Mouse (Mus musculus) brown adipose tissue, adult 24 weeks (tissue): ENCODE results near the gene Ep300. TPM values are rescaled to one million over a fixed set of nuclear protein-coding genes. Genes with fewer than 3 reads are reported as not detected.

Source experiments
- H3K27ac ChIP-seq: fragments of 200-500 bp; replicated peaks from 2 replicates; pipeline ENCODE4 v1.5.1; 2012; ENCODE audit warnings: low read depth, mild to moderate bottlenecking, low read length
- H3K4me1 ChIP-seq: fragments of 200-500 bp; 2 replicates; pipeline ENCODE4 v1.6.1; 2012; ENCODE audit warnings: low read length, mixed read lengths; ENCODE audit not compliant: control insufficient read depth, insufficient read depth, insufficient read length
- H3K4me3 ChIP-seq: fragments of 200-500 bp; 2 replicates; pipeline ENCODE4 v1.5.1; 2012; ENCODE audit warnings: low read depth, mild to moderate bottlenecking, low read length, moderate library complexity; ENCODE audit not compliant: insufficient read depth
- polyA plus RNA-seq: library from polyadenylated mRNA; stranded (reverse); fragments of >200 nt; gene quantifications from 2 replicates; pipeline ENCODE4 v1.2.4, GENCODE M21; 2012; ENCODE audit not compliant: missing spikeins, insufficient read depth, insufficient read length

Ep300 gene
- 14.3 and 15.8 TPM in 2 replicates for polyA plus RNA-seq

GRCm38 (mm10) chr15:81584913-81585745, at the start of gene Ep300:
Gene Ep300 (plus strand): TSS chr15:81585351.
- peak within 1 kb of the TSS; percentile 99 for H3K4me3 ChIP-seq
- peaks cover 4% of the 10 kb centered on the region; the same call in 1 of the 2 replicates for H3K4me1 ChIP-seq
- peak within 1 kb of the TSS; percentile 99 for H3K27ac ChIP-seq

- Histone ChIP-seq H3K4me3 (no peak overlapping the region), H3K27ac (no peak overlapping the region), H3K4me1 (no peaks in the 10 kb centered on the region)
These were observed 49.2 kb upstream of the Ep300 start for GRCm38 (mm10) chr15:81535881-81536351.

- Histone ChIP-seq H3K4me1 (no peaks in the 10 kb centered on the region), H3K4me3 (no peak overlapping the region), H3K27ac (no peak overlapping the region)
These were observed 47.0 kb upstream of the Ep300 start for GRCm38 (mm10) chr15:81538149-81538548.

- Histone ChIP-seq H3K4me1 (no peaks in the 10 kb centered on the region), H3K4me3 (no peak overlapping the region), H3K27ac (no peak overlapping the region)
These were observed 45.6 kb upstream of the Ep300 start for GRCm38 (mm10) chr15:81539560-81539959.

DNA sequence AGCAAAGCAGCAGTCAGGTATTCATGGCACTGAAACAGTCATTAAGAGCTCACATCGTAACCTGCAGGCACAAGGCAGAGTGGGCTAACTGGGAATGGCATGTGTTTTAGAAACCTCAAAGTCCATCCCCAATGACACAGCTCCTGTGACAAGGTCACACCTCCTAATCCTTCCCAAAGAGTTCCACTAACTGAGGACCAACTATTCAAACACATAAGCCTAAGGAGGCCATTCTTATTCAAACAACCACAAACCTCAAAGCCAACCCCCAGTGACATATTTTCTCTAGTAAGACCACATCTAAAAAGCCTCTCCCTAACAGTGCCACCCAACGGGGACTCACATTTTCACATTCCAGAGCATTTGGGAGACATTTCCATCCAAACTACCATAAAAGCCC, 40.2 kb upstream of the Ep300 start:
- no peaks in the 10 kb centered on the region for H3K4me1 ChIP-seq
- no peak overlapping the region for H3K27ac ChIP-seq
- no peak overlapping the region for H3K4me3 ChIP-seq

DNA sequence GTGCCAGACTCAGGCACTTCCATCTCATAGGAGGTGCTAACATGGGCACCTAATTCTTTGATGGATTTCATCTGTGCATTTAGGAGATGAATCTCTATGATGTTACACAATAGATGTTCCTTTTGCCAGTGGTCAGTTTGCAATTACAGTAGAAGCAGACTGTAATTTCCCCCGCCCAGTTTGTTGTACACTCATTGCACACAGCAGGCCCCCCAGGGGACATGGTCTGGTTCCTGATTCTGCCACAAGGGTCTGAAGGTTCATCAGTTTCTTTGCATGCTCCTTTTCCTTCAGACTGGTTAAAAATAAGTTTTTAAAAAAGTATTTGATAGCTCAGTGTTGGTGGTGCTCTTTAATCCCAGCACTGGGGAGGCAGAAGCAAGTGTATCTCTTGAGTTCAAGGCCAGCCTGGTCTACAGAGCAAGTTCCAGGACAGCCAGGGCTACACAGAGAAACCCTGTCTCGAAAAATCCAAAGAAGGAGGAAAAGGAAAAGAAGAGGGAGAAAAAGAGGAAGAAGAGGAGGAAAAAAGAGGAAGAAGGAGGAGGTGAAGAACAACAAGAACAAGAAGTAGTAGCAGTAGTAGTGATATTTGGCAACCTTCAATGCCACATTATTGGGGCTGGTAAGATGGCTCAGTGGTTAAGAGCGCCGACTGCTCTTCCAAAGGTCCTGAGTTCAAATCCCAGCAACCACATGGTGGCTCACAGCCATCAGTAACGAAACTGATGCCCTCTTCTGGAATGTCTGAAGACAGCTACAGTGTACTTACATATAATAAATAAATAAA, 39.6 kb upstream of the Ep300 start:
- H3K4me1 ChIP-seq: no peaks in the 10 kb centered on the region
- H3K4me3 ChIP-seq: no peak overlapping the region
- H3K27ac ChIP-seq: no peak overlapping the region

DNA sequence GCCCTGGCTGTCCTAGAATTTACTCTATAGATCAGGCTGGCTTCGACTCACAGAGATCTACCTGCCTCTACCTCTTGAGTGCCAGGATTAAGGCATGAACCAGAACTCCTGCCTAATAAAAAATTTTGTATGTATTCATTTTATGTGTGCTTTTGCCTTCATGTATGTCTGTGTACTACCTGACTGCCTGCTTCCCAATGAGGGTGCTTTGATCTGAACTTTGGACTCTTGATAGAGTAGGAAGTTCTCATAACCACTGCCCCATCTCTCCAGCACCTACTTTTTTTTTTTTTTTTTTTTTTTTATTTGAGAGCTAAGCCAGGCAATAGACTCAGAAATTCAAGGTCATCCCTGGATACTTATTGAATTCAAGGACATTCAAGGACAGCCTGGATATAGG, 31.7 kb upstream of the Ep300 start:
- no peak overlapping the region for H3K27ac ChIP-seq
- no peaks in the 10 kb centered on the region for H3K4me1 ChIP-seq
- no peak overlapping the region for H3K4me3 ChIP-seq

- Histone ChIP-seq H3K27ac (no peak overlapping the region), H3K4me3 (no peak overlapping the region), H3K4me1 (no peaks in the 10 kb centered on the region)
These were observed 30.4 kb upstream of the Ep300 start for GRCm38 (mm10) chr15:81554558-81555297.

- Histone ChIP-seq H3K27ac (no peak overlapping the region), H3K4me1 (no peaks in the 10 kb centered on the region), H3K4me3 (no peak overlapping the region)
These were observed 29.2 kb upstream of the Ep300 start for GRCm38 (mm10) chr15:81555986-81556385.

DNA sequence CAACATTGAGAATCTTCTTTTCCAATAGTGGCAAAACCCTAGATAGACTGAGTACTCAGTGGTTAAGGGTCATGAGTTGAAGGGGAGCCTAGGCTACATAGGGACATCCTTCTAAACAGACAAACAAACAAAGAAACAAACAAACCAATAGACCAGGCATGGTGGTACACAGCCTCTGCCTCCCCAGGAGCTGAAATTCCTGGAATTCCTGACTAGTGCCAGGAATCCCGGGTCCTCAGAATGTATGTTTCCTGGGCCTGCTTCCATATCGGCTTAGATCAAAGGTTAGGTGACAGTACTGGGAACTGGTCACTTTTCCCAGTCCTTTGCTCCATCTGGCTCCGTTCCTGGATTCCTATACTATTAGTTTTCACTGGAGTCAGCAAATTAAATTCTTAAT, 23.6 kb upstream of the Ep300 start:
- Histone ChIP-seq H3K4me1 (peaks cover 5% of the 10 kb centered on the region; the same call in 1 of the 2 replicates), H3K4me3 (no peak overlapping the region), H3K27ac (no peak overlapping the region)

- Histone ChIP-seq H3K27ac (no peak overlapping the region), H3K4me3 (no peak overlapping the region), H3K4me1 (peaks cover 5% of the 10 kb centered on the region; the same call in 1 of the 2 replicates)
These were observed 23.2 kb upstream of the Ep300 start for GRCm38 (mm10) chr15:81561996-81562395.

DNA sequence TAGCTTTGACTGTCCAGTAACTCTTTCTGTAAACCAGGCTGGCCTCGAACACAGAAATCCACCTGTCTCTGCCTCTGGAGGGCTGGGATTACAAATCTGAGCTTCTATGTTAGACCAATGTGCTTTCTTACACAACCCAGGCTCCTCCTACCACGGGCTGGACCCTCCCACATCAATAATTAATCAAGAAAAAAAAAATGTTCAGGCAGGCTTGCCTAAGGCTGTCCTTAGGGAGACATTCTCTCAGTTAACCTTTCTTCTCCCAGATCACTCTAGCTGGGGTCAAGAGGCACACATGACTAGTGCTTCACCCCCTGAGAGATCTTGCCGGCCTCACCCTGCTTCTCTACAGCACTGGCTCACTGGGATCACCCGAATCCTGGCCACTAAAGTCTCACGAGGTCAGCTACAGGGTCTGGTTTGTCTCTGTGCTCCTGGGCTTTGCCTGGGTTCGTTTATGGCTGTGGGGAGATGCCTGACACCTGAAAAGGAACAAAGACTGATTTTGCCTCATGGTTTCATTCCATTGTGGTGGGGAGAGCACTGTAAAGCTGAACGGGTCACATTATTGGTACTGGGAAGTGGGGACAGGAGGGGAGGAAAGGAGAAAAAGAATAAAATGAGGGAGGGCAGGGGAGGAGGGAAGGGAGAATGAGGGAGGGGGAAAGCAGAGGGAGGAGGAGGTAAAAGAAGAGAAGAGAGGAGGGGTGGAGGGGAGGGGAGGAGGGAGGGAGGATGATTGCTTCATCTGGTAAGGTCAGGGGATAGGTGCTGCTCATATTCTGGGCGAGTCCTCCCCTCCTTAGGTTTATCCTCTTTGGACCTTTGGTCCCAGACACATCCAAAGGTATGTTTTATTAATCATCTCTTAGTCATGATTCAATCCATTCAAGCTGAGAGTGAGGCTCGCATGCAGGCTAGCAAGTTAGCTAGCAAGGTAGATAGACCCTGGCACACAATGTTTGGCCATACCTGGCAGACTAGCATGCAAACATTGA, 22.4 kb upstream of the Ep300 start:
- no peak overlapping the region for H3K27ac ChIP-seq
- H3K4me3 ChIP-seq: no peak overlapping the region

DNA sequence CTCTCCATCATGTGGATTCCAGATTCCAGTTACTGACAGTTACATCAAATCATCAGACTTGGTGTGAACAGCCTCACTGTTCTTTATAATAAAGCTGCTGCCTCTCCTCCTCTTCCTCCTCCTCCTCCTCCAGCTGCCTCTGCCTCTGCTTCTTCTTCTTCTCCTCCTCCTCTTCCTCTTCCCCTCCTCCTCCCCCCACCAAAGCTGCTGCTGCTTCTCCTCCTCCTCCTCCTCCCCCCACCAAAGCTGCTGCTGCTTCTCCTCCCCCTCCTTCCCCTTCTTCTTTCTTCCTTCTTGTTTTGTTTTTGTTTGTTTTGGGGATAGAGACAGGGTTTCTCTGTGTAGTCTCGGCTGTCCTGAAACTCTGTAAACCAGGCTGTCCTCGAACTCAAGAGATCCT, 17.1 kb upstream of the Ep300 start:
- Histone ChIP-seq H3K4me1 (no peaks in the 10 kb centered on the region), H3K27ac (no peak overlapping the region), H3K4me3 (no peak overlapping the region)

More for the DNA sequence above, 22.4 kb upstream of the Ep300 start:
- peaks cover 5% of the 10 kb centered on the region; the same call in 1 of the 2 replicates for H3K4me1 ChIP-seq

GRCm38 (mm10) chr15:81568592-81568991, 16.6 kb upstream of the Ep300 start:
- Histone ChIP-seq H3K27ac (no peak overlapping the region), H3K4me1 (no peaks in the 10 kb centered on the region), H3K4me3 (no peak overlapping the region)
